Mouse (Mus musculus) liver, embryonic 13.5 days (tissue): ENCODE data around the gene Il33. TPM values are rescaled to one million over a fixed set of nuclear protein-coding genes. Genes with fewer than 3 reads are reported as not detected.

ENCODE experiments used
- ATAC-seq: fragments of 200-750 bp; cut with Nextera tagmentation; 2 replicates; pipeline ENCODE4 v1.8.0; 2017; ENCODE audit warnings: low read depth, mild to moderate bottlenecking, moderate number of reproducible peaks, moderate library complexity
- DNase-seq: peaks from one replicate; pipeline ENCODE4 v3.0.0; 2022
- H3K27ac ChIP-seq: fragments of 300-500 bp; sonication (generic); 2 replicates; pipeline ENCODE4 v1.5.1; 2015; ENCODE audit warnings: moderate library complexity, mild to moderate bottlenecking, inconsistent platforms
- H3K27me3 ChIP-seq: fragments of 300-500 bp; sonication (generic); 2 replicates; pipeline ENCODE4 v1.6.1; 2015; ENCODE audit warnings: mild to moderate bottlenecking, inconsistent platforms
- H3K36me3 ChIP-seq: fragments of 300-500 bp; sonication (generic); 2 replicates; pipeline ENCODE4 v1.6.1; 2015; ENCODE audit warnings: mild to moderate bottlenecking, inconsistent platforms
- H3K4me1 ChIP-seq: fragments of 300-500 bp; sonication (generic); replicated peaks from 2 replicates; pipeline ENCODE4 v1.6.1; 2015; ENCODE audit warnings: inconsistent platforms
- H3K4me2 ChIP-seq: fragments of 300-500 bp; sonication (generic); 2 replicates; pipeline ENCODE4 v1.6.1; 2015; ENCODE audit warnings: inconsistent platforms, mild to moderate bottlenecking, moderate library complexity
- H3K4me3 ChIP-seq: fragments of 300-500 bp; sonication (generic); replicated peaks from 2 replicates; pipeline ENCODE4 v1.5.1; 2015; ENCODE audit warnings: mild to moderate bottlenecking, inconsistent platforms
- H3K9ac ChIP-seq: fragments of 300-500 bp; sonication (generic); 2 replicates; pipeline ENCODE4 v1.6.1; 2015; ENCODE audit warnings: mild to moderate bottlenecking, inconsistent platforms
- H3K9me3 ChIP-seq: fragments of 300-500 bp; sonication (generic); replicated peaks from 2 replicates; pipeline ENCODE4 v1.6.1; 2016; ENCODE audit warnings: inconsistent platforms
- WGBS: fragments of 180-500 bp; shearing (Covaris S2); methylation state at CpG from one replicate; pipeline ENCODE4 v1.1.7; 2015; ENCODE audit not compliant: insufficient replicate concordance; 5-methylcytosine and 5-hydroxymethylcytosine counted together
- polyA plus RNA-seq: library from polyadenylated mRNA; unstranded; fragments of >200 nt; fragmentation: Nextera tagmentation; extraction: Ambion mirVana; gene quantifications from 2 replicates; pipeline ENCODE4 v1.2.1, GENCODE M21; 2015

The Il33 gene
- polyA plus RNA-seq, 1 experiment from 2014 or later, result 0.93 TPM

GRCm38 (mm10) chr19:30001550-30001949 lies 76.6 kb downstream of the Il33 start:
- Histone ChIP-seq H3K36me3 (no peaks in the 10 kb centered on the region), H3K9me3 (no peaks in the 10 kb centered on the region), H3K4me2 (no peak overlapping the region), H3K9ac (no peak overlapping the region), H3K4me3 (no peak overlapping the region), H3K4me1 (no peaks in the 10 kb centered on the region), H3K27me3 (no peaks in the 10 kb centered on the region), H3K27ac (no peak overlapping the region)
- WGBS, result 50% methylated on average over 6 of the region's 6 CpGs
- no peak for ATAC-seq
- DNase-seq, result no peak

GRCm38 (mm10) chr19:30003621-30004020 lies 78.7 kb downstream of the Il33 start, which contains the start of gene Trpd52l3:
Trpd52l3 (plus strand) TSS chr19:30003790.
- WGBS, result 71% methylated on average over 9 of the region's 9 CpGs
- ATAC-seq, result no peak

DNA sequence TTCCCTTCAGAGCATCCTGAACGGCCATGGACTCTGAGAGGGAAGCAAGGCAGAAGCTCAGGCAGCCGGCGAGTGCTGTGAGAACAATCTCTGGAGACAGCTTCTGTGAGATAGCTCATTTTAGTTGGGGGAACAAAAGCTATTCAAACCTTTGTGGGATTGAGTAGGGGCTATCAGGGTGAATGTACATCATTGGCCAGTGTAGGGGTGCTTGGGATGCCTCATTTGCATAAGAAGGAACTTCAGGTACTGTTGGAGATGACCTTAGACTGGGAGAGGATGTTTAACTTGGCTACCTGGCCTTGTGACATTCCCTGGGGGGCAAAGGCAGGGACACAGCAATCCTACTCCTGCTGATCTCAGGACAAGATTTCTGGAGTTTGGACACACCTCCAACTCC lies 81.5 kb downstream of the Il33 start:
- peaks cover 7% of the 10 kb centered on the region for H3K4me1 ChIP-seq
- no peak overlapping the region for H3K4me3 ChIP-seq

More at GRCm38 (mm10) chr19:30003621-30004020, 78.7 kb downstream of the Il33 start, which contains the start of gene Trpd52l3:
- no peak within 1 kb of the TSS for H3K4me2 ChIP-seq
- H3K4me1 ChIP-seq, result no peaks in the 10 kb centered on the region
- H3K4me3 ChIP-seq, result no peak within 1 kb of the TSS
- DNase-seq, result no peak
- H3K27me3 ChIP-seq, result no peaks in the 10 kb centered on the region
- H3K9me3 ChIP-seq, result no peaks in the 10 kb centered on the region
- H3K36me3 ChIP-seq, result no peaks in the 10 kb centered on the region
- no peak within 1 kb of the TSS for H3K9ac ChIP-seq
- H3K27ac ChIP-seq, result no peak within 1 kb of the TSS

More for the DNA sequence above, 81.5 kb downstream of the Il33 start:
- WGBS, result 63% methylated on average over 3 of the region's 3 CpGs
- Histone ChIP-seq H3K9me3 (no peaks in the 10 kb centered on the region), H3K4me2 (no peak overlapping the region), H3K27ac (no peak overlapping the region), H3K36me3 (no peaks in the 10 kb centered on the region), H3K9ac (no peak overlapping the region), H3K27me3 (no peaks in the 10 kb centered on the region)
- ATAC-seq, result no peak
- no peak for DNase-seq

Other genes with a start within 250 kb of the Il33 start
- gene Mlana, start 227.3 kb upstream of the Il33 start, polyA plus RNA-seq, result not detected in 2 replicates
- gene 9930021J03Rik, start 119.1 kb upstream of the Il33 start, polyA plus RNA-seq, result 1.1 and 1.5 TPM in 2 replicates
- 6.6 and 8.6 TPM in 2 replicates for gene Ranbp6, start 112.1 kb upstream of the Il33 start, polyA plus RNA-seq
- not detected in 2 replicates for gene Trpd52l3, start 78.7 kb downstream of the Il33 start, polyA plus RNA-seq
- gene Uhrf2, start 105.4 kb downstream of the Il33 start, polyA plus RNA-seq, result 30.5 and 31.3 TPM in 2 replicates